Mouse (Mus musculus) frontal cortex, postnatal 36 days (tissue): ENCODE data around the gene Zfp37.
"Not testable (repeated sequence)": the region's sequence is repeated elsewhere in the genome, so short reads cannot be mapped to it uniquely, and the experiment has no call there.

Experiments used
- DNase-seq, 2 experiments: peaks; one replicate each; pipeline ENCODE4 v3.0.0; 2022; ENCODE audit warnings: low spot score in 2 of 2

Zfp37 gene

GRCm38 (mm10) chr4:62210035-62210434 lies 20.8 kb downstream of the Zfp37 start:
- no peak for DNase-seq

- DNase-seq, result peak in 1 of 2 experiments; percentile 47
Observed at GRCm38 (mm10) chr4:62208696-62209380, 22.0 kb downstream of the Zfp37 start.

GRCm38 (mm10) chr4:62207851-62208695 lies 22.8 kb downstream of the Zfp37 start:
- peak; percentile 92 to 93 for DNase-seq

GRCm38 (mm10) chr4:62199923-62200529 lies 30.8 kb downstream of the Zfp37 start:
- no peak for DNase-seq

GRCm38 (mm10) chr4:62188778-62189177 lies 42.1 kb downstream of the Zfp37 start:
- no peak for DNase-seq

GRCm38 (mm10) chr4:62177282-62177681 lies 53.6 kb downstream of the Zfp37 start:
- peak in 1 of 2 experiments; percentile 28 for DNase-seq

- no peak for DNase-seq
Observed at GRCm38 (mm10) chr4:62174471-62174870, 56.4 kb downstream of the Zfp37 start.

GRCm38 (mm10) chr4:62167636-62168035 lies 63.2 kb downstream of the Zfp37 start:
- DNase-seq, result not testable (repeated sequence)

GRCm38 (mm10) chr4:62158401-62158800 lies 72.4 kb downstream of the Zfp37 start:
- DNase-seq, result no peak

GRCm38 (mm10) chr4:62150811-62151210 lies 80.0 kb downstream of the Zfp37 start, which contains the start of gene Mup21:
TSS of gene Mup21 (minus strand) at chr4:62150863.
- DNase-seq, result no peak
